Mouse (Mus musculus) G1E (cell line): ENCODE measurements around the gene Syne2. TPM values are rescaled to one million over a fixed set of nuclear protein-coding genes. Genes with fewer than 3 reads are reported as not detected.

ENCODE experiments used
- ATAC-seq: 2 replicates; pipeline ENCODE4 v1.8.0; 2016; ENCODE audit warnings: mild to moderate bottlenecking; ENCODE audit not compliant: insufficient number of reproducible peaks, poor library complexity, low FRiP score, severe bottlenecking; ENCODE audit errors: extremely low read depth
- DNase-seq: peaks from one replicate; pipeline ENCODE4 v3.0.0; 2012; ENCODE audit warnings: low spot score
- H3K27me3 ChIP-seq: 2 replicates; pipeline ENCODE4 v1.6.1; 2012; ENCODE audit warnings: mild to moderate bottlenecking, low read length, inconsistent platforms; ENCODE audit not compliant: insufficient read depth
- H3K36me3 ChIP-seq: replicated peaks from 2 replicates; pipeline ENCODE3; 2012; ENCODE audit warnings: mild to moderate bottlenecking, inconsistent platforms
- H3K4me1 ChIP-seq: 2 replicates; pipeline ENCODE4 v1.6.1; 2012; ENCODE audit warnings: low read depth, low read length, inconsistent platforms, mixed read lengths; ENCODE audit not compliant: insufficient read depth
- H3K4me3 ChIP-seq: 2 replicates; pipeline ENCODE4 v1.5.1; 2012; ENCODE audit warnings: low read depth, mild to moderate bottlenecking, inconsistent platforms, low read length, moderate library complexity, mixed read lengths
- H3K9me3 ChIP-seq: replicated peaks from 2 replicates; pipeline ENCODE4 v1.6.1; 2012; ENCODE audit warnings: inconsistent platforms
- CTCF ChIP-seq: IDR thresholded peaks from 2 replicates; pipeline ENCODE4 v1.5.1; 2012; ENCODE audit warnings: low read depth, low read length, inconsistent platforms, mixed read lengths
- GATA1 ChIP-seq: IDR thresholded peaks from 2 replicates; pipeline ENCODE4 v1.6.1; 2012; ENCODE audit warnings: borderline replicate concordance, low read length, inconsistent platforms, mixed read lengths
- GATA2 ChIP-seq: IDR thresholded peaks from 2 replicates; pipeline ENCODE4 v1.6.1; 2012; ENCODE audit warnings: low read depth, low read length, inconsistent platforms, borderline replicate concordance
- POLR2AphosphoS5 ChIP-seq: IDR thresholded peaks from 2 replicates; pipeline ENCODE4 v1.6.1; 2012; ENCODE audit warnings: low read depth, low read length, inconsistent platforms; ENCODE audit not compliant: insufficient replicate concordance
- TAL1 ChIP-seq: conservative IDR thresholded peaks from 2 replicates; pipeline ENCODE4 v1.6.1; 2012; ENCODE audit warnings: low read depth, low read length, inconsistent platforms, mixed read lengths
- polyA plus RNA-seq: library from polyadenylated mRNA; stranded (reverse); fragments of >175 nt; gene quantifications from 2 replicates; pipeline ENCODE4 v1.2.3, GENCODE M21; 2012
- total RNA-seq, 2 experiments: library from RNA; stranded (forward) in 1 of 2; stranded (reverse) in 1 of 2; fragments of 200-1000 nt in 1 of 2; fragments of >200 nt in 1 of 2; fragmentation: Nextera tagmentation in 1 of 2; gene quantifications; 2 replicates each; pipeline ENCODE4 v1.2.3; 2014 to 2017

The Syne2 gene
- total and polyA plus RNA-seq, 3 experiments: 0.82 TPM; not detected in 2

DNA sequence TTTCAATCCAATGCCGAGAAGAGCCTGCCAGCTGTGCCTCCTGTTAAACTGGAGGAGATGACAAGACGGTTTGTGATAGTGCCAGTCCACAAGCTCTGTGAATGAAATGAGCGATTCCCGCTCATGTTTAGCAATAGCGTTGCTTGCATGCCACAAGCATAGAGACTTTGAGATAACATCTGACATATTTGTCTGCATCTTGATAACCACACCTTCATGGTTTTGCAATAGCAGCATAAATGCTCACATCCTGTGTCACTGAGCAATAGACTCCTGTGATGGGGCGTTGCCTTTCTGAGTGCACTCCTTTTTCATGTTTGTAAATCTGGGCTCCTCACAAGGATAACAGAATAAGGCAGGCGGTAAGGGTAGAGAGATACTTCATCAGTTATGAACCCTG, 87.4 kb downstream of the Syne2 start:
- ATAC-seq (no peak), DNase-seq (no peak)
- no peak for TF ChIP-seq CTCF
- TF ChIP-seq GATA1: no peak
- no peak for TF ChIP-seq TAL1
- TF ChIP-seq POLR2AphosphoS5: no peak
- no peak for TF ChIP-seq GATA2
- Histone ChIP-seq H3K36me3 (no peaks in the 10 kb centered on the region), H3K4me3 (no peak overlapping the region), H3K9me3 (peaks cover 2% of the 10 kb centered on the region; the same call in 1 of the 2 replicates), H3K27me3 (peaks cover 3% of the 10 kb centered on the region), H3K4me1 (no peaks in the 10 kb centered on the region)

DNA sequence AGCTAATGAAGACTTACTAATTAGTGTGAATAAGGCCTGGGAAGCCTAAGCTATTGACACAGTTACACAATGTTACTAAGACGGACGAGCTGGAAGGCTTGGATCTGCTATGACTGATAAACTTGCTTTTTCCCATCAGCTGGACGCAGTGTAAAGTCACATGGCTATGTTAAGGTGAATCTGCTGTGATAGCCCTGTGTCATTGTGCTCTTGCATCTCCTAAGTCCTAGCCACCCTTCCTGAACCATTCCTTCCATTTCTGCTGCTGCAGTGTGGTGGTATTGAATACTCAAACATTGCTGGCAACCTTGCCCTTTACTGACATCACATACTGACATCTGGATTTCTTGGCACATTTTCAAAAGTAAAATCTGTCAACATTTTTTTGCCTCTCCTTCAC, 90.5 kb downstream of the Syne2 start:
- DNase-seq (no peak), ATAC-seq (no peak)
- no peaks in the 10 kb centered on the region for H3K9me3 ChIP-seq
- TF ChIP-seq GATA2 (no peak), POLR2AphosphoS5 (no peak), CTCF (no peak), GATA1 (no peak), TAL1 (no peak)
- H3K36me3 ChIP-seq: no peaks in the 10 kb centered on the region
- peaks cover 3% of the 10 kb centered on the region for H3K27me3 ChIP-seq
- no peaks in the 10 kb centered on the region for H3K4me1 ChIP-seq
- no peak overlapping the region for H3K4me3 ChIP-seq

DNA sequence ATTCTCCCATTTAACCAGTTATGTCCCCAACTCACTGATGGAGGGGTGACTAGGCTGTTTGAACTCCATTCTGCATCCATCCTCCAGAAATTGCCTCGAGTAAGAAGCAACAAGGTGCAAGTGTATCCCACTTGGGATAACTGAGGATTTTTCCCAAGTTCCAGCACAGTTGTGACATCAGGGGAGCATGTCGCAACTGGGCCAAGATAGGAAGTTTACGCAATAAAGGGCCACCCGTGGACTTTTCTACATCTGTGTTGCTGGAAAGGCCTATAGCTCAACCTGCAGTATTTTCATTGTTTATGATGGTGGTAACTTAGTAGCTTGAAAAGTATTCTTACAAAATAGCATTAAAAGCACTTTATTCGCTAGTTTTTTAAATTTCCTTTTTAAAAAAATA, 97.8 kb downstream of the Syne2 start:
- DNase-seq: no peak
- no peak overlapping the region for H3K4me3 ChIP-seq
- ATAC-seq: no peak
- no peaks in the 10 kb centered on the region for H3K4me1 ChIP-seq
- no peaks in the 10 kb centered on the region for H3K9me3 ChIP-seq
- H3K36me3 ChIP-seq: no peaks in the 10 kb centered on the region
- TF ChIP-seq POLR2AphosphoS5 (no peak), GATA1 (no peak), CTCF (no peak)
- peaks cover 3% of the 10 kb centered on the region; the same call in 1 of the 2 replicates for H3K27me3 ChIP-seq

DNA sequence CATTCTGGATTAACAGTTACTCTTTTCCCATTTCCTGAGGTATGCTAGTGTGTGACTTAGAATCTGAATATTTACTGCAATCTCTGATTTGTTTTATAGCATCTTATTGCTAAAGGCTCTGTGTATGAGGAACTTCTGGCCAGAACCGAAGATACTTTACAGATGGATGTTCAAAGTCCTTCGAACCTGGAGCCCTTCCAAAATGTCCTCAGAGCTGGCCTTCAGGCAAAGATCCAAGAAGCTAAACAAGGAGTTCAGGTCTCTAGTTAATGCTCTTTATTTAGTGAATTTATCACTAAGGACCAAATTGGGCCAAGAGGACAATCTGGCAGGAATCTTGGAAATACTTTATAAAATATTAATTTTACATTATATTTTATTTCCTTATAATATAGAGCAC, 100.5 kb downstream of the Syne2 start:
- H3K36me3 ChIP-seq: no peaks in the 10 kb centered on the region
- H3K27me3 ChIP-seq: peaks cover 10% of the 10 kb centered on the region
- no peak overlapping the region for H3K4me3 ChIP-seq
- DNase-seq: no peak
- H3K4me1 ChIP-seq: no peaks in the 10 kb centered on the region
- ATAC-seq: no peak
- no peaks in the 10 kb centered on the region for H3K9me3 ChIP-seq
- TF ChIP-seq GATA2: no peak
- TF ChIP-seq POLR2AphosphoS5: no peak
- TF ChIP-seq CTCF: no peak
- TF ChIP-seq GATA1: no peak
- TF ChIP-seq TAL1: no peak

DNA sequence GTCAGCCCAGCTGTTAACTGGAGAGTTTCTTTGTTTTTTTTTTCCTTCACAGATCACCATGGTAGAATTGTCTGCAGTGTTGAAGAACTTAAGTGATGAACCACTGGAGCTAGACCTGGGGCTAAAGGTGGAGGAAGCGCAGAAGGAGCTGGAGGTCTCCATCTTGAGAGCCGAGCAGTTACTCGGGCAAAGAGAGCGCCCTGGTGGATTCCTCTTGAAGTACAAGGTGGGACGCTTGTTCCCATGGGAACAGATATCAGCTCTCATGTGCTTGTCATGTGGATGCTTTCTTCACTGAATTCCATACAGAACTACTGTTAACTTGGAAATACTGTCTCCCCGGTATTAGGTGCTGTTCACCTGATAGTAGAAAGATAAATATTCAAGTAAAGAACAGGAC, 101.0 kb downstream of the Syne2 start:
- H3K27me3 ChIP-seq: peaks cover 10% of the 10 kb centered on the region
- no peaks in the 10 kb centered on the region for H3K36me3 ChIP-seq
- H3K4me1 ChIP-seq: no peaks in the 10 kb centered on the region
- no peak for TF ChIP-seq GATA2
- no peak for TF ChIP-seq CTCF
- TF ChIP-seq TAL1: no peak
- TF ChIP-seq POLR2AphosphoS5: no peak
- no peak for TF ChIP-seq GATA1
- no peaks in the 10 kb centered on the region for H3K9me3 ChIP-seq
- ATAC-seq (no peak), DNase-seq (no peak)
- no peak overlapping the region for H3K4me3 ChIP-seq

DNA sequence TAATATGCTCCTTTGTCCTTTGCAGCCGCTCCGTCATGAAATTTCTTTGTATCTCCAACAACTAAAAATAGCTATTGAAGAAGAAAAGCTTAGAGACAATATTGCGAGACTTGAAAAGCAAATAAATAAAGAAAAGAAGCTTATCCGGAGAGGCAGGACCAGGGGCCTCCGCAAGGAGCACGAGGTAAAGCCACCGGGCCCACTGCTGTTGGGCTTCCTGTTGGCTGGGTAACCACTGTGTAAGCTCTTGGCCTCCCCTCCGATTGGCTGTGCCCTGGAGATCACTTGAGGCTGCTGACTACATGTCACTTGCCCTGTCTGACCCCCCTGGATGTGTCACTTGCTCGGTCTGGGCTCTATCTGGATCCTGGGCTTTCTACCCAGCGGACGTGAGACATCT, 105.0 kb downstream of the Syne2 start:
- ATAC-seq (no peak), DNase-seq (no peak)
- H3K27me3 ChIP-seq: peaks cover 7% of the 10 kb centered on the region; the same call in 1 of the 2 replicates
- TF ChIP-seq GATA1 (no peak), GATA2 (no peak), POLR2AphosphoS5 (no peak), CTCF (no peak), TAL1 (no peak)
- no peaks in the 10 kb centered on the region for H3K36me3 ChIP-seq
- H3K9me3 ChIP-seq: no peaks in the 10 kb centered on the region
- no peaks in the 10 kb centered on the region for H3K4me1 ChIP-seq
- H3K4me3 ChIP-seq: no peak overlapping the region
